Mouse (Mus musculus): ENCODE measurements around the gene 9430015G10Rik. TPM values are rescaled to one million over a fixed set of nuclear protein-coding genes. Genes with fewer than 3 reads are reported as not detected.
A peak's percentile ranks its signal among the peaks of the same experiment; 100 is the strongest.

The 9430015G10Rik gene
- polyA plus RNA-seq, 1 experiment: 30.8 TPM

DNA sequence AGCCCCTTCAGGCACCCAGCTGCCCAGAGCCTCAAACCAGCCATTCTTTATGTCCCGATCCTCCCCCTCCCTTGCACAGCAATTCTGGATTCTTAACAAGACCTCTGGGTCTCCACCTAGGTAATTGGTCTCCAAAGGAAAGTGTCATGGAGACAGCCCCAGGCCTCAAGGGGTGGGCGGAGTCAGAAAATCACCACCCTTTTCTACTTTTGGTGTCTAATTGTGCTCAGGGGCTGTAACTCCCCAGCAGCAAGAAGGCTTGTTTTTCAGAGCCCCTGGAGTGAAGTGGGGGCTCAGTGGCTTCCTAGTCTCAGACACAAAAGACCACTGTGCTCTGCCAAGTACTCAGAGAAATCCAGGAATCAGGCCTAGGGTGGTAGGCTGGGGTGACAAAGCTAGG lies 39.1 kb upstream of the 9430015G10Rik start:
- 69% methylated on average over 2 of the region's 2 CpGs for WGBS
- peaks cover 5% of the 10 kb centered on the region for H3K4me1 ChIP-seq (ENCODE audit: control insufficient read depth, insufficient read depth, low read length)
- peak overlapping the region; percentile 31 for H3K27ac ChIP-seq (ENCODE audit: control insufficient read depth, insufficient read depth, low read depth, low read length, poor library complexity)
- no peak overlapping the region for H3K4me3 ChIP-seq (replicated peaks; ENCODE audit: control insufficient read depth, low read depth, low read length)
- TF ChIP-seq POLR2A (IDR thresholded peaks at IDR 0.05; ENCODE audit: borderline replicate concordance, control insufficient read depth, low read depth, low read length) (no peak), CTCF (IDR thresholded peaks at IDR 0.05; ENCODE audit: control insufficient read depth, insufficient read depth, low read length) (no peak)

DNA sequence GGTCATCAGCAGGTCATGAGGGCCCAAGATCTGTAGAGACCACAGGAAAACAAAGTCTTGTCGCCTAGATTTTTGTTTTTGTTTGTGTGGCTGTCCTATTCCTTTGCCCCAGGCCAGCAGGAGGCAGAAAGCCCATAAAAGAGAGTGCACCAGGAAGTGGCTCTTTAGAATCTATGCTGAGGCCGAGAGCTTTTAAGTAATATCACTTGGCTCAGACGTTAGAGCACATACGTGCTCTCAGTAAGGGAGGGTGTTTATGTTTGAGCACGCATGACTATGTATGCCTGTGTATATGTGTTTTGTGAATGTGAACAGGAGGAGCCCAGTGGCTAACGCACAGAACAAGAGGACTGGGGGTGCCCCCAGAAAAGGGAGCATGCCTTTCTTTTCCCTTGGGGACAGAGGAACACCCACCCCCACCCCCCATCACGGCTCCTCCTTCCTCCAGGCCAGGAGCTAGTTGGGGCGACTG lies 32.8 kb upstream of the 9430015G10Rik start:
- TF ChIP-seq POLR2A (IDR thresholded peaks at IDR 0.05; ENCODE audit: borderline replicate concordance, control insufficient read depth, low read depth, low read length) (no peak), CTCF (IDR thresholded peaks at IDR 0.05; ENCODE audit: control insufficient read depth, insufficient read depth, low read length) (no peak)
- H3K4me3 ChIP-seq (replicated peaks; ENCODE audit: control insufficient read depth, low read depth, low read length): no peak overlapping the region
- no peaks in the 10 kb centered on the region; the same call in 1 of the 2 replicates for H3K4me1 ChIP-seq (ENCODE audit: control insufficient read depth, insufficient read depth, low read length)
- peak overlapping the region; percentile 84 for H3K27ac ChIP-seq (ENCODE audit: control insufficient read depth, insufficient read depth, low read depth, low read length, poor library complexity)
- WGBS: 4% methylated on average over 8 of the region's 8 CpGs

DNA sequence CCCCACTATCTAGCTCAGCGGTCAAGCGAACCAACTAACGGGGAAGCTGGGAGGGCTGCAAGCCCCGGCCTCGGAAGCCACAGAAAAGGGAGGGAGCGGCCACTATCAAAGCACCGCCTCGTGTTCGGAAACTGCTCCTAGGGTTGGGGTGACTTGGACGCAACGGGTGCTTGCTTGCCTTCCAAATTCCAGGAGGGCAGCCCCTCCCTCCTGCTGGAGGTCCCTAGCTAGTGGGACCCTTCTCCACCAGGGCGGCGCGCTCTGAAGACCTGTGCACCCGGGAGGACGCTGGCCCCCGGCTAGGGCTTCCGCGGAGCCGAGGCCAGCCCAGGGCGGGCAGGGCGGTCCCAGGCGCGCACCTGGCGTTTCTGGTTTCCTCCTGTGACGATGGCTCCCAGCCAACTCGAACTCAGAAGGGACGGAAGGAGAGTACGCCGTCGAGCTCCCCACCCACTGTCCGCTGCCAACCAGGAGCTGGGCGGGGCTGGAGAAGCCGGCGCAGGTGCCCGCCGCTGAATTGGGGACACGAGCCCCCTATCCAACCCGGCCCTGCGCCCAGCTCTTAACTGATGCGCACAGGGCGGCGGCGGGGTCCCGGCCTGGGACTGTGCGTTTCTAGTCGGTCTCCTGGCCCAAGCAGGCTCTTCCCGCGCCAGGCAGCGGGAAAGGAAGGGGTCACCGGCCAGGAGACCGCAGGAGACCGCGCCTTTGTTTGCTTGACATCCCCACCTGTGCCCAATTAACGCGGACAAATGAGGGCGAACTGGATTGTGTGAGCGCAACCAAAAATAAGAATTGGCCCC lies 32.1 kb upstream of the 9430015G10Rik start:
- no peaks in the 10 kb centered on the region; the same call in 1 of the 2 replicates for H3K4me1 ChIP-seq (ENCODE audit: control insufficient read depth, insufficient read depth, low read length)
- H3K27ac ChIP-seq (ENCODE audit: control insufficient read depth, insufficient read depth, low read depth, low read length, poor library complexity): peak overlapping the region; percentile 84
- WGBS: under 1% methylated on average over 58 of the region's 58 CpGs
- peak; percentile 48; the same call in 1 of the 2 replicates for TF ChIP-seq POLR2A (IDR thresholded peaks at IDR 0.05; ENCODE audit: borderline replicate concordance, control insufficient read depth, low read depth, low read length)
- peak; percentile 16; the same call in 1 of the 2 replicates for TF ChIP-seq CTCF (IDR thresholded peaks at IDR 0.05; ENCODE audit: control insufficient read depth, insufficient read depth, low read length)
- peak overlapping the region; percentile 73 for H3K4me3 ChIP-seq (replicated peaks; ENCODE audit: control insufficient read depth, low read depth, low read length)

DNA sequence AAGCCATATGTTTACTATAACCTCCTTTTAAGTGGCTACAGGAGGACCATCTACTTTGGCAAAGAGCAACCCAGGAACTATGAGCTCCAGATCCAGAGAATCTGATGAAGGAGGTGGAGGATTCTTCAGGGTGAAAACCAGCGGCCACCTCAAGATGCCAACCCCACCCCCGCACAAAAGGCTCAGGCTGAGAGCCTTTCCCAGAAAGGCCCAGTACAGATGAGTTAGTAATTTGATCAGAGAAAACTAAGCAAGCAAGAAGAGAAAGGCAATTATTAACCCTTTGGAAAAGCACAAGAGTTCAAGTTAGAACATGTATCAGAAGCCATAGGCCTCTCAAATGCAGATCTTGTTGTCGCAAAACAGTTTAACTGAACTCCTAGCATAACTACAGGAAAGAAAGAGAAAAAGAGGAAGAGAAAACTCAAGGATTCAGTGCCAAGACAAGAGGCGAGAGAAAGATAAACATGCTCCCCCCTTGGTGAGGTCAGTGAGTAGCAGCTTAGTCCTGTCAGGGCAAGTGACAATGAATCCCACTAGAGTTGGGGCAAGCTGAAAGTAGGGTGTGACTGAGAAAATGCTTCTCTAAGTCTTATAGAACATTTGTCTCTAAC lies 27.1 kb upstream of the 9430015G10Rik start:
- Histone ChIP-seq H3K27ac (ENCODE audit: control insufficient read depth, insufficient read depth, low read depth, low read length, poor library complexity) (no peak overlapping the region), H3K4me1 (ENCODE audit: control insufficient read depth, insufficient read depth, low read length) (no peaks in the 10 kb centered on the region; the same call in 1 of the 2 replicates), H3K4me3 (replicated peaks; ENCODE audit: control insufficient read depth, low read depth, low read length) (no peak overlapping the region)
- TF ChIP-seq POLR2A (IDR thresholded peaks at IDR 0.05; ENCODE audit: borderline replicate concordance, control insufficient read depth, low read depth, low read length) (no peak), CTCF (IDR thresholded peaks at IDR 0.05; ENCODE audit: control insufficient read depth, insufficient read depth, low read length) (no peak)
- 46% methylated on average over 4 of the region's 4 CpGs for WGBS

DNA sequence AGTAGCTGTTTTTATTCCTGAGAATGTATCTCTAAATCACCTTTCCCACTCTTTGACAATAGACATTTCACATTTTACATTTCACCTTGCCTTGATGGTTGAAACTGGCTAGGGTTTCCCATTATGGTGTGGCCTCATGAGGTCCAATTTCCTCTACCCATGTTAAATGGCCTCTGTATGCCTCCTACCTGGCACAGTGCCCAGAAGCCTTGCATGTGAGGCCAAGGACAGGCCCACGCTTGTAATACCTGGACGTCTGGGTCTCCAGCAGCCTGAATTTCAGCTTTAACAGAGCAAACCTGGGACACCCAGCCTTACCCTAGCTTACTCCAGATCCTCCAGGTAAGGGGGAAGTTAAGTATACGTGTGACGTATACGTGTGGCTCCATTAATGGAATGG lies 26.4 kb upstream of the 9430015G10Rik start:
- H3K4me3 ChIP-seq (replicated peaks; ENCODE audit: control insufficient read depth, low read depth, low read length): no peak overlapping the region
- H3K27ac ChIP-seq (ENCODE audit: control insufficient read depth, insufficient read depth, low read depth, low read length, poor library complexity): no peak overlapping the region
- TF ChIP-seq POLR2A (IDR thresholded peaks at IDR 0.05; ENCODE audit: borderline replicate concordance, control insufficient read depth, low read depth, low read length) (no peak), CTCF (IDR thresholded peaks at IDR 0.05; ENCODE audit: control insufficient read depth, insufficient read depth, low read length) (no peak)
- WGBS: 69% methylated on average over 5 of the region's 5 CpGs
- no peaks in the 10 kb centered on the region; the same call in 1 of the 2 replicates for H3K4me1 ChIP-seq (ENCODE audit: control insufficient read depth, insufficient read depth, low read length)

DNA sequence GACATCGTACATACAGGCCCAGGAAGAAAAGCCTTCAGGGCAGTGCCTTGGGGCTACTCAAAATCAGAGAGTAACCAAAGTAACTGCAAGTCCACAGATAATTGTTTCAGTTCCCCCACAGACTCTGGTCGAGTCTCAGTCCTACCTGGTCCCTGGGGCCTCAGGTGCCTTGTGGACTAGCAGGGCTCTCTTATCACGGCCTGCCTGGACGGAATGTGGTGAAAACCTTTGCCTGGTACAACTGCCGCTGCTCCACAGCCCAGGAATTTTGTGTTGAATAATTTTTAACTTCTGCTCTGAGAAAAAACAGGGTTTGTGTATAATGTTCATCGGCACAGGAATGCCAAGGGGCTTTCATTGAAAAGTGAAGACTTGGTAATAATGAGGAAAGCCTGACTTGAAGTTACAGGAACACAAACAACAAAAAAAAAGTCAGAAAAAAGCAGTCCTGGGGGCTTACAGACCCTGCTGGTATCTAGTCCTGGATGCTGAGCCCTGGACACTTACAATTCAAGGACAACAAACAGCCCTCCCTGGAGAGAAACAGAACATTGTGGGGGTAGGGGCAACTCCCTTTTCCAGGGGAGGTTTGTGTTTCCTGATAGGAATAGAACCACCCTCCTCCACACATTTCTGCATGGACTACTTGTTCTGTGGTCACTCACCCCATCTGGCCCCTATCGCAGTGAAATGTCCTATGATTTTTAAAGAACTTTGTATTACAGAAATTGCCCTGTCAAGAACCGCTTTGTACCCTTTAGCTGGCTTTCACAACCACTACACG lies 25.5 kb upstream of the 9430015G10Rik start:
- H3K4me1 ChIP-seq (ENCODE audit: control insufficient read depth, insufficient read depth, low read length): no peaks in the 10 kb centered on the region; the same call in 1 of the 2 replicates
- WGBS: 77% methylated on average over 9 of the region's 9 CpGs
- no peak overlapping the region for H3K27ac ChIP-seq (ENCODE audit: control insufficient read depth, insufficient read depth, low read depth, low read length, poor library complexity)
- no peak overlapping the region for H3K4me3 ChIP-seq (replicated peaks; ENCODE audit: control insufficient read depth, low read depth, low read length)
- TF ChIP-seq CTCF (IDR thresholded peaks at IDR 0.05; ENCODE audit: control insufficient read depth, insufficient read depth, low read length) (no peak), POLR2A (IDR thresholded peaks at IDR 0.05; ENCODE audit: borderline replicate concordance, control insufficient read depth, low read depth, low read length) (no peak)

DNA sequence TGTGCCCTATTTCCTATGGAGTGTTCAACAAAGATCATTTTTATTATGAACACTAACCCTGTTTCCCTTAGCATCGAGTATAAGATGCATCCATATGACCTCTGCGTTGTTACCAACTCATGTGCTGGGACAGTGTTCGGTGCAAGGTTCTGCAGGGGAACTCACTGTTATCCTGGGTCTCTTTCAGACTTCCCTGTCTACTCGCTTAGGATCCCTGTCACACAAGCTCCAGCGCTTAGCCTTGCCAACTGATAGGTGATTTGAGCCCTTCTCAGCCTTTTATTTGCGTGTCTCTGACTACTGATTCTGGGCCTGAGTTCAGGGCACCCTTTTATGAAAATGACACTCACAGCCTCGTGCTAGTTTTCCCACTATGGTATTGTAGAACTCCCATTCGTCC lies 24.5 kb upstream of the 9430015G10Rik start:
- TF ChIP-seq CTCF (IDR thresholded peaks at IDR 0.05; ENCODE audit: control insufficient read depth, insufficient read depth, low read length) (no peak), POLR2A (IDR thresholded peaks at IDR 0.05; ENCODE audit: borderline replicate concordance, control insufficient read depth, low read depth, low read length) (no peak)
- Histone ChIP-seq H3K4me1 (ENCODE audit: control insufficient read depth, insufficient read depth, low read length) (no peaks in the 10 kb centered on the region; the same call in 1 of the 2 replicates), H3K27ac (ENCODE audit: control insufficient read depth, insufficient read depth, low read depth, low read length, poor library complexity) (no peak overlapping the region), H3K4me3 (replicated peaks; ENCODE audit: control insufficient read depth, low read depth, low read length) (no peak overlapping the region)
- WGBS: 84% methylated on average over 8 of the region's 8 CpGs

All from bone marrow, adult 2 months (tissue).